Mouse (Mus musculus): ENCODE data around the gene Gm10230.
"Not testable (repeated sequence)": the region's sequence is repeated elsewhere in the genome, so short reads cannot be mapped to it uniquely, and the experiment has no call there.

Gene Gm10230

DNA sequence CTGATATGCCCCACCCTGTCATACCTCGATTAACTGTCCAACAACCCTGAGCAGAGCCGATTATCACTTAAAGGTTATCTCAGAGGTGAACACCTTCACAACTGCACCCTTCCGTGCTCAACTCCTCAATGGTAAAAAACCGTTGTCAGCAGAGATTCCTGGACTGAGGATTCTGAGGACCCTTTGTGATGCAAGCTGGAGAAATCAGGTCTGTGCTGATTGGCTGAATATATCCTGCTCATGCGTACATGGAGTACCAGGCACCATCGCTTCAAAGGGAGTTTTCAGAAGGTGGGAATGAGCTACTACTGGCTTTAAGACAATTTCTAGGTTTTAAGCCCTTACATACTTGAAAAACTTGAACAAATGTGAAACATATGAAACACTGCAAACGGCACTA lies at the start of gene Gm10230:
Gene Gm10230, minus strand, starts transcription at position 101 of the 400 bp plus-strand sequence.
- DNase-seq = not testable (repeated sequence)
